Comparison of ENCODE assay signal across 8 mouse cellular contexts in the genomic region with DNA sequence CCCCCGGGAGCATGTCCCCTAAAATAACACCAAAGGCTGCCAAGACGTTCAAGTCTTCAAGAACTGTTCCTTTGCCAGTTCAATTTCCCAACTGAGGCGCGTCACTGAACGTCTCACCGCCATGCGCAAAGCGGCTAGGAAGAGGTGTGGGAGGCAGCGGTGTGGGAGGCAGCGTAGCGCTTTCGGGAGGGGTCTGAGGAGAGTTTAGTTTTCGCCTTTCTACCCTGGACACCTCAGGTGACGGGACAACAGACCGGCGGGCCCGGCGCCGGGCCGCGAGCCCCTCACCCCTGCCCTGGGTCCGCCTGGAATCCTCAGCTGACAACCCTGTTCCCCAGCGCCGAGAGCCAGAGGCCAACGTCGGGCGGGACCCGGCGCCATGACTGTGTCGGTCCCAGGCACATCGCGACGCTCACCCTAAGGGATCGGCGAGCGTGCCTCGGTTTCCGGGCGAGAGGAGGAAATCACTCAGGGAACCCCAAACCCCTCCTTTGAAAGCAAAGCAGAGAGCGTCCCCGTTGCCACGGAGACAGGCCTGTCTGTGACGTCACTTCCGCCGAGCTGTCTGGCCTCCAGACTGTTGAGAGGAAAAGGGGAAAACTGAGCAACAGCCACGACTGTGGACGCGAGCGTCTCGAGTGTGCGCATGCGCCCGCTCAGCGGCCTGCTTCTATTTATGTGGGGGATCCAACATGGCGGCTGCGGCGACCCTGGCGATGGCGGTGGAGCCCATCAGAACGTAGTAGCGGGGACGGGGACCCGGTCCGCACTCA. TPM values are rescaled to one million over a fixed set of nuclear protein-coding genes. Genes with fewer than 3 reads are reported as not detected.
DNase-seq lines count a peak whose midpoint lies in the region; ATAC-seq lines count a peak whose summit lies in the region.

Gene Ubn2, plus strand, starts transcription at position 690 of the 773 bp plus-strand sequence.

- no peaks in the 10 kb centered on the region for H3K27me3 ChIP-seq in forebrain, embryonic 14.5 days (replicated peaks; ENCODE audit: control insufficient read depth, insufficient read depth, low read length)
- H3K27me3 ChIP-seq in neural tube, embryonic 15.5 days (replicated peaks) = no peaks in the 10 kb centered on the region

- peaks cover 13% of the 10 kb centered on the region for H3K4me1 ChIP-seq in forebrain, embryonic 14.5 days (ENCODE audit: control insufficient read depth, insufficient read depth, low read length)
- peaks cover 21% of the 10 kb centered on the region for H3K4me1 ChIP-seq in neural tube, embryonic 15.5 days

- WGBS in forebrain, embryonic 14.5 days = under 1% methylated on average over 64 of the region's 64 CpGs
- WGBS in neural tube, embryonic 15.5 days = under 1% methylated on average over 64 of the region's 64 CpGs

- H3K4me2 ChIP-seq in forebrain, embryonic 14.5 days (ENCODE audit: low read length) = peak within 1 kb of the TSS; percentile 77
- H3K4me2 ChIP-seq in neural tube, embryonic 15.5 days = peak within 1 kb of the TSS; percentile 64

- no peaks in the 10 kb centered on the region for H3K9me3 ChIP-seq in forebrain, embryonic 14.5 days (replicated peaks; ENCODE audit: control insufficient read depth, low read length)
- H3K9me3 ChIP-seq in neural tube, embryonic 15.5 days (replicated peaks) = no peaks in the 10 kb centered on the region

- intact Hi-C loops in heart, postnatal 14 days (cut with DNase I) = loop anchor here (2.0 to 5.0 kb wide), 3 partner anchors 53 to 99 kb away; partner anchors contain the start of genes Fmc1, Ttc26 and Zc3hav1

- H3K27ac ChIP-seq in forebrain, embryonic 14.5 days (ENCODE audit: low read depth, low read length) = peak within 1 kb of the TSS; percentile 98
- peak within 1 kb of the TSS; percentile 98 for H3K27ac ChIP-seq in neural tube, embryonic 15.5 days (replicated peaks)

- H3K4me3 ChIP-seq in forebrain, embryonic 14.5 days (ENCODE audit: low read depth, low read length) = peak within 1 kb of the TSS; percentile 96
- peak within 1 kb of the TSS; percentile 98 for H3K4me3 ChIP-seq in neural tube, embryonic 15.5 days (replicated peaks)

- no peaks in the 10 kb centered on the region for H3K36me3 ChIP-seq in forebrain, embryonic 14.5 days (ENCODE audit: control insufficient read depth, insufficient read depth, low read length)
- H3K36me3 ChIP-seq in neural tube, embryonic 15.5 days = no peaks in the 10 kb centered on the region

- H3K9ac ChIP-seq in forebrain, embryonic 14.5 days (ENCODE audit: low read length) = peak within 1 kb of the TSS; percentile 96
- H3K9ac ChIP-seq in neural tube, embryonic 15.5 days (replicated peaks) = peak within 1 kb of the TSS; percentile 92

- DNase-seq in ES-CJ7 (ENCODE audit: low read depth, low spot score) = peak; percentile 100
- DNase-seq in cerebellum, adult 11 months = peak; percentile 98
- DNase-seq in forebrain, embryonic 14.5 days (ENCODE audit: low spot score) = peak; percentile 100
- DNase-seq in heart, postnatal 14 days = peak; percentile 98
- peak; percentile 98 for DNase-seq in layer of hippocampus, adult 11-12 months (ENCODE audit: low spot score)
- peak; percentile 99 for DNase-seq in lung, adult 18-20 months
- DNase-seq in testis, postnatal 14 days (ENCODE audit: low spot score) = peak; percentile 98

- ATAC-seq in forebrain, embryonic 14.5 days = peak; percentile 98
- ATAC-seq in neural tube, embryonic 15.5 days (ENCODE audit: low FRiP score) = peak; percentile 99

RNA-seq across cellular contexts. Expression of gene Ubn2, which starts in this region (rescaled TPM):
- 10.7 and 13.9 TPM in 2 replicates for polyA plus RNA-seq in forebrain, embryonic 14.5 days (2014; fragmentation: Nextera tagmentation; extraction: Ambion mirVana)
- total RNA-seq in heart, postnatal 14 days (2021) = 10 to 100 TPM; 26.3 to 29.7 TPM
- polyA plus RNA-seq in neural tube, embryonic 15.5 days (2015; fragmentation: Nextera tagmentation; extraction: Ambion mirVana) = 17.1 and 21.8 TPM in 2 replicates

Comparison
In these comparisons a context has a peak if more than half of its experiments do, and no peak if none do; other contexts are left out.
1. Peak in every context shown above with its lines: DNase-seq, ATAC-seq, H3K4me3 ChIP-seq and H3K27ac ChIP-seq.